Mouse (Mus musculus): ENCODE data around the gene Pcsk5. TPM values are rescaled to one million over a fixed set of nuclear protein-coding genes. Genes with fewer than 3 reads are reported as not detected.

Gene Pcsk5
- total RNA-seq (2023): not detected

GRCm38 (mm10) chr19:17837471-17837859 is at the start of gene Pcsk5:
Gene Pcsk5 (minus strand): TSS chr19:17837632.

GRCm38 (mm10) chr19:17393841-17394591 is 443.4 kb downstream of the Pcsk5 start, which contains the start of gene Rfk:
Gene Rfk (plus strand): TSS chr19:17394043.

